Mouse (Mus musculus) layer of hippocampus, adult 9-11 months (tissue): Measurements from ENCODE around the gene Rpl18a.
"Not testable (repeated sequence)": the region's sequence is repeated elsewhere in the genome, so short reads cannot be mapped to it uniquely, and the experiment has no call there.

Source experiments
- DNase-seq: peaks from one replicate; pipeline ENCODE4 v3.0.0; 2022

Gene Rpl18a

DNA sequence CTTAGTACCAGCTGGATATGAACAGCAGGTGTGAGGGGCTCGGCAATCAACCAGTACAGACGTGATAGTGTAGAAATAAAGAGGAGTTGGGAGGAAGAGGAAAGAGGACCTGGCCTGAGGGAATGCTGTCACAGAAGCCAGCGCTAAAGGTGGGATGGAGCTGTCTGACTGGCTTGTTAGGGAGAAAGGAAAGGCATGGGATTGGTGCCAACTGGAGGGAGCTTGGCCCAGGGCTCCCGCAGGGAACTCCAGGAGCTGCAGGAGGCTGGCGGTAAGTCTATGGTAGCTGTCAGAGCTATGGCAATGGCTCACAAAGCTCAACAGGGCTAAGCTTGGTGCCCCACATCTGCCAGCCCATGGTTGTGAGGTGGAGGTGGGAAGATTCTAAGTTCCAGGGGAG, 5.0 kb upstream of the Rpl18a start:
- no peak for DNase-seq

DNA sequence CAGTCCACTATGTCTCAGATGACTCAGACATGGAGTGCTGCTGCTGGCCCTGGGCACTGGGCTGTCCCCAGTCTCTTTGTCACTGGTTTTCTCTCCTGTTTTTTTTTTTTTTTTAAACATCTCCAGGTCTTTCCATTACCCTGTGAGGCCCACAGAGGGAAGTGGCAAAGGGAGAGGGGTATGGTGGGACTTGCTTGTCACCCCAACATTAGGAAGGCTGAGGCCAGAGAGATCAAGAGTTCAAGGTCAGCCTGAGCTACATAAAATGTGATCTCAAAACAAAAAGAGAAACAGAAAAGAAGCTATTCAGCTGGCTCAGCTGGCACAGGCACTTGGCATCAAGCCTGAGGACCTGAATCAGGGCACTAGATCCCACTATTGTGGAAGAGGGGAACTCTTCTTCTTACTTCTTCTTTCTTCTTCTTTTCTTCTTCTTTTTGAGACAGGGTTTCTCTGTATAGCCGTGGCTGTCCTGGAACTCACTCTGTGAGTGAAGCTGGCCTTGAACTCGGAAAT, 3.7 kb upstream of the Rpl18a start:
- DNase-seq: no peak

DNA sequence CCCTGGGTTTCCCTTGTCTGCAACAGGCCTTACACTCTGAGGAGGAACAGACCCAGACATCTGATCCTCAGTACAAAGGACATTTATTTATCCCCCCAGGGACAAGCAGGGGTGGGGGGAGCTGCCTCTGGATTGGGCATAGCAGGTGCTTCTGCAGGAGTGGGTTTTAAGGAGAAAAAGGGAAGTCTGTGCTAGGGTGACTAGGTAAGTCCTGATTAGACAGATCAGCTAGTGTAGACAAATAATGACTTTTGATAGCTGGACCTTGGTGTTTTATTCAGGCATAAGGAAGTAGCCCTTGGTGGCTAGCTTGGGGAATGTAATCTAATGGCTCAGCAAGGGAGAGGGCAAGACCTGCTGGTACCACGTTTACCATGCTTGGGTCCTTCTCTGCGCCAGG, 2.0 kb upstream of the Rpl18a start:
- no peak for DNase-seq

DNA sequence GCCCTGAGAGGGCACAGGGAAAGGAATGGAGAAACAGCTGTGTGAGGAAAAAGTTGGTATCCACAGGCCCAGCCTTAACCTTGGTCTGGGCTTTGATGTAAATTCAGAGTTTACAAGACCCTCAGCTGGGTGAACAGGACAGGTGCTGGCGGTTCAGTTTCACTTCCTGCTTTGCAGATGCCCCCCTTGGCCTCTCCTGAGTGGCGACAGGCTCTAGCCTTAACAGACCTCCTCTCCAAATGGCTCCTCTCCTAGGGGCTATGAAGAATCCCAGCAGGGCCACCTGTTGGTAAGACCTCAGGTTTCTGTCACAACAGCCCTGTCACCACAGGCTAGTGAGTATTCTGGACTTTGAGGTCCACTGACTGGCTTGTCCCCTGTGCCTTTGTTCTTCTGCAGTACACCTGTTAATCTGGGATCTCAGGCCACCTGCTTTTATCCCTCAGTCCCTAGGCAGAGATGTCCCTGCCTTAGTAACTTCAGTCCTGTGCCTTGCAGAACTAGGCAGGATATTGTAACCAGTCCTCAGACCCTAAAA, 1.5 kb upstream of the Rpl18a start:
- no peak for DNase-seq

DNA sequence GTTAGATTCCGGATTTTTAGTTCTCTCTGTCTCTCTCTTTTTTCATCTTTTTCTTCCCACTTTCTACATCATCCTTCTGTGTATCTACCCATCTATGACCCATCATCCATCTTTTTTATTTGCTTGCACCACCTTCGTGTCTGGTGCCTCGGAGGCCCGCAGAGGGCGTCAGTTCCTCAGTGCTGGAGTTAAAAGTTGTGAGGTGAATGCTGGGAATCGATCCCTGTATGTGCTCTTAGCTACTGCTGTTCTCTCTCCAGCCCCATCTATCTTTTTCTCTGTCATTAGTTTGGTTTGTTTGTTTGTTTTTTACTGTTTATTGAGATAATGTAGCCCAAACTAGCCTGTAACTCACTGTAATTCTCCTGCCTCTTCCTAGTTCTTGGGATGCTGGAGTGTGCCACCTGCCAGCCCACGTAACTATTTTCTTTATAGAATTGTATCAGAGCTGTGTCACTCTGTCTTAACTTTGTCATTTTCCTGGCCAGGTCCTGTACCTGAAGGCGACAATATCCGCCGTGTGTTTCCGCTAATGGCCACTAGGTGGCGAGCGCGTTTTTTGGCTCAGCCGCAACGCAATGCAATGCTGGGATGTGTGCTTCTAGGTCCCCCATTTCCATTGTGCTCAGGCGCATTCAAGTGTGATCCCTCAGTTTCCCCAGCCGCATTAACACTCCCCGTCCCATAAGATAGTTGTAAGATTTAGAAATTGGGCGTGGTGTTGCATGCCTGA, 635 bp upstream of the Rpl18a start:
- DNase-seq: peak; percentile 81

DNA sequence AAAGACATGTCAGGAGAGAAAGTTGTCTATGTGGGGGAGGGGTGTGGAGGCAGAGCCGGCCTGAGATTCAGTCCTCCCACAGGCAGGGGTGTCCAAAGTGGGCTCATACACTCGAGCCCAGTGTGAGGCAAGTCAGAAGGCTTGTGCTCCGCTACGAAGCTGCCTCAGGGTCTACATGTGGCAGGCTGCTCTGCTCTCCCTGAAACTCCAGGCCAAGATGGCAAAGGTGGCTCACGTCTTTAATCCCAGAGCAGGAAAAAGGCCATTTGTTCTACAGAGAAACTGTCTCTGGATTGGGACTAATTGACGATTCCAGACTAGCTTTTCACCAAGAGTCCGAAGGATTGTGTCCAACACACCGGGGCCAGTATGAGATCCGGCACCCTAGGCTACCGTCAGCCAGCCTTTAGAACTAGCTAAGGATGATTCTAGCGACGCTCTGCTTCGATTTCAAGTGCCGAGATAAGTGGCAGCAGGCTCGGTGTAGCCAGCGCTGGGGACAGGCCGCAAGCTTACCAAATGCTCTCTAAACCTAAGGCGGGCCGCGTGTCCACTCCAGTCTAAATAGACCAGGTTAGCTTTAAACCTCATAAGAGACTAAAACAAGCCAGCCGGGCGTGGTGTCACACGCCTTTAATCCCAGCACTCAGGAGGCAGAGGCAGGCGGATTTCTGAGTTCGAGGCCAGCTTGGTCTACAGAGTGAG, 744 bp downstream of the Rpl18a start:
- no peak for DNase-seq

DNA sequence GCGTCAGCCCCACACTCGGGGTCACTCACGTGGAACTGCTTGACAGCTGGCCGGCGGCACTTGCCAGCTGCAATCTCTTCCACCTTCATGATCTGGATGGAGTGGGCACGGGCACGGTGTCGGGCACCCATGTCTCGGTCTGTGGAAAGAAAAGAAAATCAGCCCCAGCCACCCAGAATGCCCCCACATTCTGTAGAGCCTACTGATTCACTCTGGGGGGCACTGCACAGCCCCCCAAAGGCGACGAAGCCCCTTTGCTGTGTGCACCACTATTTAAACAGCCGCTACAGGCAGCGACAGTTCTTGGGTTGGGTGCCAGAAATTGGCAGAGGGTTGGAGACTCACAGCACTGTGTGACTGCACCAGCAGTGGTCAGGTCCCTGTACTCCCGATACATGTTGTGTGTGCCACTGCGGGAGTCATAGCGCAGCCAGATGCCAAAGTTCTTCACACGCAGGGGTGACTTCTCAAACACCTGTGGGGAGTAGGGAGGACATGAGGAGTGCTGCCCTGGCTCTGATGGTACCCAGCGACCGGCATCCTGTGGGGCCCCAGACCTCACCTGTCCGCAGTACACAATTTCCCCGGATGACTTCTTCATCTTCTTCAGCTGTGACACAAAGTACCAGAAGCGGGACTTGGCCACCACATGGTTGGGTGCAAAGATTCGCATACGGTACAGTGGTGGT, 1.5 kb downstream of the Rpl18a start:
- not testable (repeated sequence) for DNase-seq

DNA sequence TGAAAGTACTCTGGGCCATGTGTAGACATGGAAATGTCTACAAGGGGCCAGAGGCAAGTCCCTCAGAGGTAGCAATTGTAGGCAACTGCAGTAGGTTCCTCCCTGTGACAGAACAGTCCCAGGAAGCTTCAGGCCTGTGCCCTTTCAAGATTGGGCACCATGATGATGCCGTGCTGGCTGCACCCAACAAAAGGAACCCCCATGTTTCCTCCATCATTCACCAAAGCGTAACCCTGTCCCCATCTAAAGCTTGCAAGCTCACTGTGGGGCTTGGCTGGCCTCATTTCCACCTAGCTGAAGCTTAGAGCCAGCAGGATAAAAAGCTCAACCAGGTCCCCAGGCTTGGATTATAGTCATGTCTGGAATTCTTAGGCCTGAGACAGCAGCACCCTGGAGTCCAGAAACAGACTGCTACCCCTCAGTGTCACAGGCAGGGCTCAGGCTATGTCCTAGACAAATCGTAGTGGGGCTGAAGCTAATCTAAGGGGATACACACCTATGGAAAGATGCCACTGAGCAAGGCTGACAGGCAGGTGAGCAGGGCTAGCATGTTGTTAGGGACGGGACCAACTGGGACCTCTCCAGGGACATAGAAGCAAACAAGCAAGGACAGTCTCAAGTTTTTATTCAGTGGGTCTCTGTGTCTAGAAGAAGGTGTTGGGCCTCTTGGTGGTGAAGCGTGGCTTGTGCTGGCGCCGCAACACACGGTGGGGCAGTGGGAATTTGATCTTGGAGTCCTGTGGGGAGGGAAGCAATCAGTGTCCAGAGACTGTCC, 2.3 kb downstream of the Rpl18a start:
- DNase-seq: no peak

DNA sequence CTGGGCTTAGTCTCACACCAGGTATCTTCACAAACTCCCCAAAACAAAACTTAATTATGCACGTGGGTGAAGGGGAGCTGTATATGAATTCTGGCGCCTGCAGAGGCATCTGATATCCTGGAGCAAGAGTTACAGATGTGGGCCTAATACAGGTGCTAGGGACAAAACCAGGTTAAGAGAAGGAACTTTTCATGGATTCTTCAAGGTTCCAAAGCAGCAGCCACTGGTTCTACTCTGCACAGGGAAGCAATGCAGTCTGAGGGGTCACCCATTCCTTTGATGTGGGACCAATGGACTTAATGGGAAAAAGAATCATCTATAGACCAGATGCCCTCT, 2.9 kb downstream of the Rpl18a start:
- DNase-seq: no peak

DNA sequence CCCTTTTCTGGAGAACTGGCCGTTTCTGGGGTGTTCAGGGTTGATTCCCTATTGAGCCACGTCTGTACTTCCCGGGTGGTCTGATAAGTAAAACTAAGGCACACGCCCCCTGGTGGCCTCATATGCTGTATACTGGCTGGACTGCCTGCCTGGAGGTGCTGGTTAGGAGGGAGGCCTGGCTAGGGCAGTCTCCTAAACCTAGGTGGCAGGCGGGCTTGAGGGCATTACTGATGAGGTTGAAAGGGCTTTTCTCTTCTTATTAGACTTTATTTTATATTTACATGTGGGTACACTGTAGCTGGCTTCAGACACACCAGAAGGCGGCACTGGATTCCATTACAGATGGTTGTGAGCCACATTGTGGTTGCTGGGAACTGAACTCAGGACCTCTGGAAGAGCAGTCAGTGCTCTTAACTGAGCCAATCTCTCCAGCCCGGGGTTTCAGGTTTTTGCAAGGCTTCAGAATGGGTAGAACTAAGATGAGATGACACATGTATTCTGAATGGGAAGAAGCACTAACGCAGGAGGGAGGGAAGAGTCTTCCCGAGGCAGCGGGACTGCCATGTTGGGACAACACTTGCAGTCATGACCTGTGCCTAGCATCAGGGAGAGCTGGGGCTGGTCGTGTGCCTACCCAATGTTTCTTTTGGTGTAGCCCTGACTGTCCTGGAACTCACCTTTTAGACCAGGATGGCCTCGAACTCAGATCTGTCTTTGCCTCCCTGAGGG, 3.4 kb downstream of the Rpl18a start:
- peak; percentile 77 for DNase-seq

DNA sequence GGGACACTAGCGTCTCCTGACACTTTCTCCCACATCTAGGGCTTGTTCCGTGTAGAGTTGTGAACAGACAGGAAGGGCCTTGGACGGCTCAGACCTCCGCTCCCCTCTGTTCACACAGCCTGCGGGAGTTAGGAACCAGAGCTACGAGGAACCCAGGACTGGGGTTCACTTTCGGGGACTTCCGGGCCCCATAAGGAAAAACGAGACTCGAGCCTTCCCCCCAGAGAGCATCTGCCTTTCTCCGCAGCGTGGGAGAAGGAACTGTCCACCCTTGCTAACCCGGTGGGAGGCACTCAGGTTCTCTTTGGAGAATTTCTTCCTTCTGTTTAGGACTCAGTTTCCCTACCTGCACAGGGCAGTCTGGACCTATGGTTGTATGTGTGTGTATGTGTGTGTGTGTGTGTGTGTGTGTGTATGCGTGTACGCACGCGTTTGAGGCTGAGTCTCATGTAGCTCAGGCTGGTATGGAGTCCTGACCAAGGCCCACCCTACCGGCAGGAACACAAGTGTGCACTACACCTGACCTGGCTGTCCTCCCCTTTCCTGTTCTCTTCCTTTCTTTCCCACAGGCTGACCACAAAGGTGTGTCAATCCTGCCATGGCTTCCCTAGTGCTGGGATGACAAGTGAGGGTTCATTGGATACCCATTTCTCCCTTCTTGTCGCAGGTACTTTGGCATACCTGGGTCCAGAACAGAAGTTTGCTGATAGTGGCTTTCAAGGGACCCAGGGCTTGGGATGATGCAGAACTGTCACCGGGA, 4.1 kb downstream of the Rpl18a start:
- no peak for DNase-seq

DNA sequence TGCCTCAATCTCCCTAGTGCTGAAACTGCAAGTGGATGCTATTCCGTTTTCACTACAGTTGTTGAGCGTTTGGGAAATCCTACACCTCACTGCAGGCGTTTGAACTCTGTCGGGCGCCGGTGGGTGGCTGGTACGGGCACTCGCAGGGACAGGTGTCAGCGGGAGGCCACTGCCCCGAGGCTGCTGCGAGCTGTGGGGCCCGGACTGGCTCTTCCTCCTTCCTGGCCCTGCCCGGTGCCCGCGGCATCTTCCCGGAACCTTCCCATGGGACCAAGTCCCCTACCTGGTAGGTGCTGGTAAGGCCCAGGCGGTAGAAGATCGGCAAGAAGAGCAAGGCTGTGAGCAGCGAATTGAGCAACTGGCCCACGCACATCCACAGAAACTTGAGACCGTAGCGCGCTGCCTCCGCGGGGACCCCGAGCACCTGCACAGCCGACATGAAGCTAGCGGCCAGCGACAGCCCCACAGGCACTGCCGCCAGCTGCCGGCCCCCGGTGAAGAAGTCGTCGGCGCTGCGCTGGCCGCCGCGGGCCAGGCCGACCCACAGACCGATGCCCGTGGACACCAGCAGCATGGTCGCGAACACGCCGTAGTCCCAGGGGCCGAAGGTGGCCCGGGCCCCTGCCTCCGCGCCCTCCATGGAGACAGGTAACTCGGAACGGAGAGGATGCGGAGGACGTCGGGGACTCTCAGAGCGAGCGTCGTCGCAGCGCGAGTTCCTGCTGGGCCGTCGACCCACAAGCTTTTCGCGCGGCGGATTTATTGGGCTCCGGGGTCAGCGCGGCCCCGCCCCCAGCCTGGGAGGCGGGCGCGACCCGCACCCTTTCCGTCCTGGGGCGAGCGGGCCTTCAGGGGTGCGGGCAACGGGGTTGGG, 5.0 kb downstream of the Rpl18a start, which contains the start of gene Slc5a5:
Slc5a5 (minus strand) TSS at position 736 of the 874 bp plus-strand sequence.
- DNase-seq: no peak

DNA sequence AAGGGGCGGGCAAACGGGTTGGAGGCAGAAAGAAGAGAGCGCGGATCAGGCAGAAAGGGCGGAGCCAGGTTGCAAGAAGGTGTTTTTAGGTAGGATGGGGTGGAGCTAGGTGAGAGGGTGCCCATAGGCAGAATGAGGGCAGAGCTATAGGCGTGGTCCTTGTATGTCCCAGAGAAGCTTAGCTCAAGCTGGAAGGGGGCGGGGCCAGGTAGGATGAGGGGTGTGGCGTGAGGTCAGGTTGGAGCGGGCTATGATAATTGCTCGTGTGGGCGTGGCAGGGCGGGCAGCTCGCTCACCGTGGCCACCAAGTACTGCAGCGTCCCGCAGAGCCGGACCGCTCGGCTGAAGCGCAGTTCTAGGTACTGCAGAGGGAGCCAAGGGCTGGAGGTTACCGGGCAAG, 5.9 kb downstream of the Rpl18a start:
- DNase-seq: no peak

DNA sequence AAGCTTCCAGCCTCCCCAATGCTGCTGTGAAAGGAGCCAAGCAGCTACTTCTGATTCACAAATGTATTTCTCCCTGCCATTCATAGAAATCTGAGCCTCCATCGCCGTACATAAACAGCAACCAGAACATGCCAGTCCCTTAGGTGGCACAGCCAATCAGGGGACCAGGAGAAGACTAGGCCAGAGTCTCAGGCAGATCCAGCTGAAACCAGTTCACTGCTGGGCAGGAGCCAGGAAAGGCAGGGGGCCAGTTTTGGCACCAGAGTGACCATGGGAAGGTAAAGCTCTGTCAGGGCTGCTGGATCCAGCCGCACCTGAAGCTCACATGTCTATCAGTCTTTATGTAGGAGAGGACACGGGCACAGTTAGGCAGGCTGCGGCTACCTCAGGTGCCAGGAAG, 6.6 kb downstream of the Rpl18a start:
- no peak for DNase-seq

DNA sequence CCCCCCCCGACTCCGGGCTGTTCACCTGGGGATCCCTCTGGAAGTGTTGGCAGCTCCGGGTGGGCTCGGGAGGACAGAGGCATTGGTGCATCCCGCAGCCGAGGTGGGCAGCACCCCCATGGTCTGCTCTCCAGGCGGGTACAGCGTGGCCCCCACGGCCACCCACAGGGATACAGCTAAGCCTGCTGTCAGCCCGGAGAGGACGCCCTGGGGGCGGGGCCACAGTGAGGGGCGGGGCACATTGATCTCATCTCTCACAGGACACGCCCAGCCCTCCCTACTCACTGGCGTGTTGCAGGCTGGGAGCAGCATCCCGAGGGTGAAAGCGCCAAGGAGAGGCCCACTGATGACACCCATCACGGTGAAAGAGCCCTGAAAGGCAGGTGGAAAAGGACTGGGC, 9.5 kb downstream of the Rpl18a start:
- DNase-seq: peak; percentile 76

DNA sequence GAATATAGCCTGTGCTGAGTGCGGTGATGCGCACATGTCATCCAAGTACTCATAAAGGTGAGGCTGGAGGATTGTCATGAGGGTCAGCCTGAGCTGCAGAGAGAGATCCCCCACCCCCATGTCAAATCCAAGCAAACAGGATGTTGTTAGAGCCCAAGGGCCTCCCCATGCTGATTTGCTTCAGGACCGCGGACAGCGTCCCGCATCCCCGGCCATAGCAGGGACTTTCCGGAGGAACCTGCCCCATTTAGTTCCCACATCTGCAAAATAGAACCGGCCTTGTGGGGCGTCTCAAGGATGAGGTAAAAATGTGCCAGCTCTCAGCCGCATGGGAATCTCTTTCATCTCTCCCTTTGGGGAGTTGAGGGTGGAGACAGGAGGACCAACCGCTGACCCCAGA, 11.6 kb downstream of the Rpl18a start:
- DNase-seq: no peak

DNA sequence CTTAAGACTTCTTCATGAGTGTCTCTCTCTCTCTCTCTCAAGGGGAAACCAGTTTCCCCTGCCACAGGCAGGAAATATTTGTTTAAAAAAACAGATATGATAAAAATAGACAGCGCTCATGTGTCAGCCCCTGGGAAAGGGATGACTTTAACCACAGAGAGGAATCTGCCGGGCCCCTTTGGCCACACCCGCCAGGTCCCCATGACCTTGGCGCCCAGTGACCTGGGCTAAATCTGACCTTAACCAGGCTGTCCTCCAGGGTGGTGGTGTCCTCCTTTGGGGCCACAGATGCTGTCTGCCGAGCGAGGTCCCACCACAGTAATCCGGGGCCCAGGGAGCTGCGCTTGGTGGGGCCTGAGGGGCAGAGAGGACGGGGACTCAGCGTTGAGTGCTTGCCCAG, 12.5 kb downstream of the Rpl18a start:
- DNase-seq: no peak

DNA sequence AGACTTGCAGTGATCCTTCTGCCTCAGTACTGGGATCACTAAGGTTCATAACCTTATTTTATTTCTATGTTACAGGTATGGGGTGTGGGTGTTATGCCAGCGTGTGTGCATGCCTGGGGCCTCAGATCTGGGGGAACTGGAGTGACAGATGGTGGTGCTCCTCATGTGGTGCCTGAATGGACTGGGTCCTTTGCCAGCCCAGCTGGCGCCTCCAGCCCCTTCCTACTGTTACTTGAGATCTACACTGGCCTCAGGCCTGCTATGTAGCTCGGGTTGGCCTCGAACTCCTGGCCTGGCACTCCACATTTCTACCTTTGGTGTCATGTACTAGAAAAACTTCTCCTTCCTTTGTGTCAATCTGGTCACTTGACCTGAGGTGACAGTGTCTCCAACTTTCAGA, 13.0 kb downstream of the Rpl18a start:
- no peak for DNase-seq

DNA sequence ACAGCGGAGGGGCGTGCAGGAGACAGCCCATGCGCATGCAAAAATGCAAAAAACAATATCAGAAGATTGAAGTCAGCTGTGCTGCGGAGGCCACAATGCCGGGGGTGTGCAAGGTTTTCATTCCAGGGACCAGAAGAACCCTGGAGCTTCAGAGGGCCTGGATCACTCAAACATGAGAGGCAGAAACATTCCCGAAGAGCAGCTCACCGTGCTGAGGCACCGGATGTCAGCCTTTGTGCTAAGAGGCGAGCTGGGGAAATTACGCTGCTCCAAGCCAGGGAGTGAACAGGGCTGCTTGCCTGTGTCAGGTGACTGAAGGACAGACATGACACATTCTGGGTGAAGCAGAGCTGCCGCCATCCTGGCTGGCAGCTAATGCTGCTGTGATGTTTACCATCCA, 16.7 kb downstream of the Rpl18a start:
- no peak for DNase-seq

DNA sequence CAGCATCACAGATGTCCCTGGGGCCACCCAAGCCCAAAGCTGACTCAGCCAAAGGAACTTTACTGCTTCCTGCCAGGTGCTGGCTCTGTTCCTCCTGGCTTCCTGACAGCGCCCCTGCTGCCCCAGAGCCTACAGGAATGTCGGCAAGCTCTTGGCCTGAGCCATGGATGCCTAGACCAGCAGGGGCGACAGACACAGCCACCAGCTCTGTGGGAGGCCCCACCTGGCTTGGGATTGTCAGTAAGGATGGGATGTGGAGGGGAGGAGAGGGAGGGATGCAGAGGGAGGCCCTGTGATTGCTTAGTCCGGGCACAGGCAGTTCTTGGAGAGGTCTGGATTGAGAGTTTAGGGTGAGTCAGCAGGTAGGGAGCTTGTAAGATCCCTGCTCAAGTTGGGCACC, 17.1 kb downstream of the Rpl18a start:
- DNase-seq: no peak
